Mouse (Mus musculus): ENCODE measurements around the gene Itgb6.
A peak's percentile ranks its signal among the peaks of the same experiment; 100 is the strongest.

The Itgb6 gene

GRCm38 (mm10) chr2:60711098-60711880 is 11.2 kb downstream of the Itgb6 start:
- DNase-seq = no peak

GRCm38 (mm10) chr2:60710317-60710716 is 12.1 kb downstream of the Itgb6 start:
- no peak for DNase-seq

GRCm38 (mm10) chr2:60708671-60709070 is 13.8 kb downstream of the Itgb6 start:
- DNase-seq = no peak

- DNase-seq = no peak
Measured at GRCm38 (mm10) chr2:60706866-60707265, 15.6 kb downstream of the Itgb6 start.

GRCm38 (mm10) chr2:60705426-60705825 is 17.0 kb downstream of the Itgb6 start:
- DNase-seq = no peak

- DNase-seq = peak; percentile 89
Measured at GRCm38 (mm10) chr2:60703315-60703714, 19.1 kb downstream of the Itgb6 start.

- DNase-seq = no peak
Measured at GRCm38 (mm10) chr2:60700956-60701355, 21.5 kb downstream of the Itgb6 start.

GRCm38 (mm10) chr2:60700013-60700412 is 22.4 kb downstream of the Itgb6 start:
- no peak for DNase-seq

DNA sequence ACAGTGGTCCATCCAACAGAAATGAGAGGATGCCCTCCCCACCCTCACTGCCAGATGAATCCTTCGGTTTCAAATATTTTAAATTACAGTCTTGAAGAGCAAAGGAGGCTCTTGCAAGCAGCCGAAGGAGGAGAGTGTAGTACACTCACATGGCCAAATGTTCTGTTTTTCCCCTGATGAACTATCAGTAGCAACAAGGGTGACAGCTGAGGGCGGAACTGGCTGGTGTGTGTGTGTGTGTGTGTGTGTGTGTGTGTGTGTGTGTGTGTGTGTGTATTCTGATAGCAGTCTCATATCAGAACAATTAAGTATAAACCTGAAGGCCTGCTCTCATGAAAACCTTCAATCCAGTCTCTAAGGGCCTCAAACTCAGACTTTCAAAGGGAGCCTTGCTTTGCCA is 22.9 kb downstream of the Itgb6 start:
- no peak for DNase-seq

DNA sequence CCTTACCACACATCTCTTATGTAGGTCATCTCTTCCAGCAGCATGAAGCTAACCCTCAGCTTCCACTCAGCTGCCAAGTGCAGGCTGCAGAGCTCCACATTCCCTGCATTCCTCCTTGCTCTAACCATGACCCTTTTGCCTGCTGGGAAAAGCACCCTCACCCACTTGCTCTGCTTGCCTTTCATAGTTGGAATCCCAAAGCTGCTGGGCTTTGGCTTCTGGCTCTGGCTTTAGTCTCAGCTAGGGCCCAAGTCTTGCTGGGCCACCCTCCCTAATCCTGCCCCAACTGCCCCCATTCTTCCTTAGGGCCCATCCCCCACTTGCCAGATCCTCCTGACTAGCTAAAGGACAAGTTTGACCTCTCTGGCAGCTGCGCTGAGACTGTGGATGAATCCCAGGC is 24.3 kb downstream of the Itgb6 start:
- DNase-seq = peak; percentile 65

DNA sequence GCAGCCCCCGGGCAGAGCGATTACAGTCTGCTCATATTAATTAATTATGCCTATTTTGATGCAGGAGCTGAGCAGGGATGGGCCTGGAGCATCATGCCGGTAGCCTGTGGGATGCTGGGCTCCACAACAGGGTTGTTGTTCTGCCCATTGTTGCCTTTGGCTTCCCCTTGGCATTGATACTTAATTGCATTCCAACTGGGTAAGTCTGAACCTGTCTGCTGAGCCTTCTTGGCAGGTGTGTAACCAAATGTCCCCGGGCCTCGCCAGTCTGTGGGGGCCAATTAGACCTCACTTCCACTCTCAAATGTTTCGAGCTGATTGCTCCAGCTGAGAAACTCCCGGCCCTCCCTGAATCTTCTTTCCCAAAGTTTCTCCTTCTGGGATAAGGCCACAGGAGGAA is 24.9 kb downstream of the Itgb6 start:
- DNase-seq = no peak

DNA sequence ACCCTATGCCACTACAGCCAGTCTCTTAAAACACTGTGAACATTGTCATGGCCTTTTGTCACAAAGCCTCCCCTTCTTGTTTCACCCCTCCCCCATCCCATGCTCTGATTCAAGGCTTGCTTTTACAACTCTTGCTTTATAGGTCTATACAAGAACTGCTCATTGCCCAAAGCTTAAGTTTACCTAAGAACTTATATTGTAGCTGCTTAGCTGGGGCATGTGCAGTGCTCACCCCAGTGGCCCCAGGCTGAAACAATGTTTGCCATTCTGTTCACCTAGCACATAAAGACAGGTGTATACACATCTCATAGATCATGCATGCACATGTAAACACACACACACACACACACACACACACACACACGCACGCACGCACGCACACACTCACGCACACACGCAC is 25.9 kb downstream of the Itgb6 start:
- DNase-seq = no peak

- no peak for DNase-seq
Measured at GRCm38 (mm10) chr2:60695706-60696105, 26.7 kb downstream of the Itgb6 start.

- DNase-seq = peak; percentile 75
Measured at GRCm38 (mm10) chr2:60694563-60694962, 27.9 kb downstream of the Itgb6 start.

DNA sequence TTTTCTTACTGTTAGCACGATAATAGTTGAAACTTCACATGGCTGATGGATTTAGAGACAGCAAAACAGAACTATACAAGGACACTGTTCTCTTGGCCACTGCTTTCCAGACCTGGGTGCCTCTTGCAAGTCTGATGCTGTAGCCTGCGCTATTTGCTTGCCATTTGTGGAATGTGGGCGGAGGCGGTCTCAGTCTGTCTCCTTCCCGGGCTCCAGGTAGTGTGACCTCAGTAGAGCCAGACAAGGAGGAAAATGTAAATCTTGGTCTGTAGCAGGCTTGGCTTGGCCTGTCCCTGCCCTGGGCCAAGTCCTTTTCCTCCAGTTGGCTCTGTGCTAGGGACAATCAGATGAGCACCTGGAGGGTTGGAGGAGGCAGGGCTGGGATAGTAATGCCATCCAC is 30.2 kb downstream of the Itgb6 start:
- peak; percentile 66 for DNase-seq

GRCm38 (mm10) chr2:60690212-60690611 is 32.2 kb downstream of the Itgb6 start:
- peak; percentile 43 for DNase-seq

DNA sequence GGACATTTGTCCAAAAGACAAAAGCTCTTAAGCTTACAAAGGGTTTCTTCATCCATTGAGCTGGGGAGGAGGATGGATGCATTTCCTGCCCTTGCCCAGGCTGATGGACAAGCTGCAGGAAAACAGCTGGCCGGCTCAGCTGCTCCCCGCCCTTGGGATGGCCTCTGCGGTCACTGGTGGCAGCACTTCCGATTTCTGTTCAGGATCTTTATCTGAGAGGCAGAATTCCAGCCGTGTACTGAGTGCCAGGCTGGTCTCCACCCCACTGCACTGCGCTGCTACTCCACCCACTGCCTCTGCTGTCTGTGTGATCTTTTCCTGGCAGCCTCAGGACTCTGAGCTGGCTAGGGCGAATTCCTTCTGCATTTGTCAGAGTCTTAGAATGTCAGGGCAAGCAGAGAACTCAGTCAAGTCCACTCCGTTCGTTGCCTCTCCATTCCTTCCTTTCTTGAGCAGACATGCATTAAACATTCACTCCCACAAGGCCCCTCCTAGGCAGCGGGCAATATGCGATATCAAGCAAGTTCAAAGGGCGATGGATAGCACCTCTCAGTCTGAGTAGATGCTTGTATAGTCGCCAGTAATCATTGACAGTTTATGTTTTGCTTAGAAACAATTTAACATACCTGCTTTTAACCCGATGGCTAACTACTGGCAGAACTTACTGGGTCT is 33.4 kb downstream of the Itgb6 start:
- peak; percentile 89 for DNase-seq

DNA sequence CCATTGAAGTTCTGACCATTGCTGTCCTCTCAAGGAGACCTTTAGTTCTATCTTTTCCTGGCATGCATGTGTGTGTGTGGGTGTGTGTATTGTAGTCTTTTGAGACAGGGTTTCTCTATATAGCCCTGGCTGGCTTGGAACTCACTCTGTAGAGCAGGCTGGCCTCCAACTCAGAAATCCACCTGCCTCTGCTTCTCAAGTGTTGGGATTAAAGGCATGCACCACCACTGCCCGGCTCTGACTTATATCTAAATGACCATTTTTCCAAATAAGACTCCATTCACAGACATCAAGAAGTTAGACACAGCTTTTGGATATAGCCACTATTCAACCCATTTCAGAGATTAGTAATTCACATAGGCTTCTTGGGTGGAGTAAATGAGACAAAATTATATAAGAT is 34.3 kb downstream of the Itgb6 start:
- no peak for DNase-seq

DNA sequence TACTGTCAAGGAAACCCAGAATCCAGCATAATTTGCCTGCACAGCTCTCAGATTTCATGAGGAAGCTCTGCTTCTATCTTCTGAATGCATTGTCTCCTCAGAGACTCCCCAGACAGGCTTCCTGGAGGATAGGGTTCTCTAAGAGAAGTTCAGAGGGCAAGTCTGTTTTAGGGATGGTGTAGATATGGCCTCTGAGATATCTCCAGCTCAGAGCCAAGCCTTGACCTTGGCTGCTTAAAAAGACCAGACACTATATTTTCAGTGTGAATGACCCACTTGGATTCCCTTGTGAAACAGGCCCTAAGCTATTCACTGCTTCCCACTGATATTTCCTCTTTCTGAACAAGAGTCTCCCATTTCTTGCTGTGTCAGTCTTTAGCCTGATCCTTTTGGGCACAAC is 36.5 kb downstream of the Itgb6 start:
- no peak for DNase-seq

GRCm38 (mm10) chr2:60684168-60684567 is 38.3 kb downstream of the Itgb6 start:
- DNase-seq = peak; percentile 23

GRCm38 (mm10) chr2:60682554-60682953 is 39.9 kb downstream of the Itgb6 start:
- DNase-seq = peak; percentile 24

GRCm38 (mm10) chr2:60674413-60674812 is 48.0 kb downstream of the Itgb6 start:
- DNase-seq = no peak

- DNase-seq = peak; percentile 38
Measured at GRCm38 (mm10) chr2:60672973-60673954, 49.2 kb downstream of the Itgb6 start.

Data from lung, postnatal 36 days (tissue).